Mouse (Mus musculus) layer of hippocampus, adult 9-11 months (tissue): ENCODE measurements around the gene Cpt1c.
"Not testable (repeated sequence)": the region's sequence is repeated elsewhere in the genome, so short reads cannot be mapped to it uniquely, and the experiment has no call there.

Source experiments
- DNase-seq: peaks from one replicate; pipeline ENCODE4 v3.0.0; 2022

Cpt1c gene

DNA sequence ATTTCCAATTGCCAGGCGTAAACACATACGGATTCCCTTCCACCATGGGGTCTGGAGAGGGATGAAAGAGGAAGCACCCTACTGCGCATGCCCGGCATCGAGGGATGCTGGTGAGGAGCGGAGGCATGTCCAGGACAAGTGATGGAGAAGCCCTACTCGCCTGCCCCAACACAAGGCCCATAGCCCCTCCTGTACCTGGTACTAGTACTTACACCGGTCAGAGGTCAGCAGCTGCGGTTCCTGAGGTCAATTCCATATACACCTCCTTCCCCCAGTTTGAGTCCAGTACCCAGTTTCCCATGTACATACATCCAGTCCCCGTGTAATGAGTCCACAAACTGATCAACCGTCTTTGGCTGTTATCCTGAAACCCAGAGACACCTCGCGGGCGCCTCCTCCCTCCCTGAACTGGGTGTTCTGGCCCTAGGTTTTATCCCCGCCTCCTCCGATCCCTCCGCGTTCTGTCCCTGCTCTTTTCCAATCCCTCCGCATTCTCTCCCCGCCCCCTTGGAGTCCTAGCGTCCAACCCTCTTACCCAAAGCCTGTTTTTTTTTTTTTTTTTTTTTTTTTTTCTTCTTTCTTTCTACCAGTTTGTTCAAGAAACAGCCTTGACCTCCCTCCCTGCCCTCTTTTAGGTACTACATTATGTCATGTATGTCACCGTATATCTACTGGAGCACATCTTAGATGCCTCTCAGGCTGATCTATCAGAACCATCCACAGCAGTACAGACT is at the start of gene Cpt1c:
TSS of gene Cpt1c (minus strand) at position 469 of the 734 bp plus-strand sequence.
- peak; percentile 88 for DNase-seq

DNA sequence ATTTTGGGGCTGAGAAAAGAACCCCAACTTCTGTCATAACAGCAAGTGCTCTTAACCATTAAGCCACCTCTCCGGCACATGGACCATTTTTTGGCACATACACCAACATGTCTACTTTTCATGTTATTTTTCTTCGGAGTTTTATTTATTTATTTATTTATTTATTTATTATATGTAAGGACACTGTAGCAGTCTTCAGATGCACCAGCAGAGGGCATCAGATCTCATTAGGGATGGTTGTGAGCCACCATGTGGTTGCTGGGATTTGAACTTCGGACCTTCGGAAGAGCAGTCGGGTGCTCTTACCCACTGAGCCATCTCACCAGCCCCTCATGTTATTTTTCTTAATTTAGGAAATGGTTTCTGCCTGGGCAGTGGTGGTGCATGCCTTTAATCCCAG is 49.1 kb upstream of the Cpt1c start:
- DNase-seq, result not testable (repeated sequence)

DNA sequence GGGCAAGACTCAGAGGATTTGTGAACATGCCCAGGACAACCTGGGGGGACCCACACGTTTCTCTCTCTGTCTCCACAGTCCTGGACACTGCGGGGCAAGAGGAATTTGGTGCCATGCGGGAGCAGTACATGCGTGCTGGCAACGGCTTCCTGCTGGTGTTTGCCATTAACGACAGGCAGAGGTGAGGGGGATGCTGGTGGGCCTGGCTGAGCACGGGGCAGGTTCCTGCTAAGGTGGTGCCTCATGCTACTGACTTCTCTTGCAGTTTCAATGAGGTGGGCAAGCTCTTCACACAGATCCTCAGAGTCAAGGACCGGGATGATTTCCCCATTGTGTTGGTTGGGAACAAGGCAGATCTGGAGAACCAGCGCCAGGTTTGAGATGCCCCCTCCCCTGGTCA is 45.6 kb upstream of the Cpt1c start:
- no peak for DNase-seq

DNA sequence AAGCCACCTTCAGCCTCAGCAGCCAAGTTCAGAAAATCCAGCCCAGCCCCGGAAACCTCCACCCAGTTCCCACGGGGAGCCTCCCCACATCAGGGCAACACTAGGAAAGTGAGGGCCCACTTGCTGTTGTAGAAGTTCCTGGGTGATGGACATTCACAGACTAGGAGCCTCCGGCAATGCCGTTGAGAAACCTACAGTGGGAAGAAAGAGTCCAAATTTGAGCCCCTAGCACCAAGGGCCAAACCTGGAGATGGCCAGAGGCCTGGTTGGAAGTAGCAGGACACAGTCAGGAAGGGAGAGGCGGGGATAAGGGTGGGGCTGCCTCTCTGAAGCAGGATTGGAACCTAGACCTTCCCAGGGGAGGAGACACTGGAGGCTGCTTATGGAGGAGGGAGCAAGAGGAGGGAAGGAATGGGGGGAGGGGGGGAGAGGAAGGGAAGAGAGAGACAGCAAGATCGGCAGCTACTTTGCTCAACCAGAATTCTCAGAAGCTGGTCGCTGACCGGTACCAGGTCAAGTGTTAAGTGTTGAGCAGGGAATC is 44.5 kb upstream of the Cpt1c start:
- no peak for DNase-seq

DNA sequence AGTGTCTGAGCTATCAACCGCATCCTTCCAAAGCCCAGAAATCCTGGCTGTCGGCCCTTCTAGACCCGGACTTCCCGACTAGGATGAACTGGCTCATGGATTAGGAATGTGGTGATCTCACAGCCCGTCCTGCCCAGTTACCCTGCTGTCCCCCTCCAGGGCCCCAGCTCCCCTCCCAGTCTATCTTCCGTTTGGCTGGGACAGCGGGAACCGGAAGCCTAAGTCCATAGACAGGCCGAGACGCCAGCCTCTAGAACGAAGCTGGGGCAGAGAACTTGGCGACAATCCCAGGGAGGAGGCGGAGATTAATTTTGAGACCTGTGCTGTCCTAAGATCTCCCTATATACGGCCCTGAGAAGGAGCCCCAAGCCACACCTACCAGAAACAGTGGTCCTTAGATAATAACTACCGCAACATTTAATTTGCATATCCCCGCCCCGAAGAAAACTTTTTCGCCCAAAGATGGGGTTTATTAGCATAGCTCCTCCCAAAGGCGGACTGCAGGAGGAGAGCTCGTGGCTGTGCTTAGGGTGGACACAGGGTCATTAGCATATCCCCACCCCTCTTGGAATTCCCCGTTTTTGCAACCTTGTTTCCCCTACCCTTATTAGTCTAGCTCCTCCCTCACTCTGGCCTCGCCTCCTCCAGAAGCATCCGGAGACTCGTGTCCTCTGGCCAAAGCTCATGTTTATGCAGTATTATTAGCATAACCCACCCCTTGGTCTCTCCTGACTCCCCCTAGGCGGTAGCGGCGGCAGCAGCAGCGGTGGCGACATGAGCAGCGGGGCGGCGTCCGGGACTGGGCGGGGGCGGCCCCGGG is 42.8 kb upstream of the Cpt1c start, which contains the start of gene Rras:
TSS of gene Rras (plus strand) at position 720 of the 820 bp plus-strand sequence.
- peak; percentile 96 for DNase-seq

DNA sequence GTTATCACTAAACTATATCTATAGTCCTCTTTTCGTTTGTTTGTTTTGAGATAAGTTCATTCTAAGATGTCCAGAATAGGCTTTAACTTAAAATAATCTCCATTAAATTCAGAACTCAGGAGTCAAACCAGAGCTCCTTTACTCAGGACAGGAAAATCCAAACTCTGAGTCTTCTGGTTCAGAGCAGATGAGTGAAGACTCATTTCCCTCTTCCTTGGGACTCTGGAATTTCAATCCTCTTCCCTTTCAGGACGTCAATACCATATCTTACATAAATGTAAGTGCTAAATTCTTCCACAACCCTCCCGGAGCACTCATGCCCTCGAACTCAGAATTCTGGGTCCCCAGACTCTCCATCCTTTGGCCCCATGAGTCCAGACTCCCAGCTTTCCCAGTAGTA is 42.1 kb upstream of the Cpt1c start:
- no peak for DNase-seq

DNA sequence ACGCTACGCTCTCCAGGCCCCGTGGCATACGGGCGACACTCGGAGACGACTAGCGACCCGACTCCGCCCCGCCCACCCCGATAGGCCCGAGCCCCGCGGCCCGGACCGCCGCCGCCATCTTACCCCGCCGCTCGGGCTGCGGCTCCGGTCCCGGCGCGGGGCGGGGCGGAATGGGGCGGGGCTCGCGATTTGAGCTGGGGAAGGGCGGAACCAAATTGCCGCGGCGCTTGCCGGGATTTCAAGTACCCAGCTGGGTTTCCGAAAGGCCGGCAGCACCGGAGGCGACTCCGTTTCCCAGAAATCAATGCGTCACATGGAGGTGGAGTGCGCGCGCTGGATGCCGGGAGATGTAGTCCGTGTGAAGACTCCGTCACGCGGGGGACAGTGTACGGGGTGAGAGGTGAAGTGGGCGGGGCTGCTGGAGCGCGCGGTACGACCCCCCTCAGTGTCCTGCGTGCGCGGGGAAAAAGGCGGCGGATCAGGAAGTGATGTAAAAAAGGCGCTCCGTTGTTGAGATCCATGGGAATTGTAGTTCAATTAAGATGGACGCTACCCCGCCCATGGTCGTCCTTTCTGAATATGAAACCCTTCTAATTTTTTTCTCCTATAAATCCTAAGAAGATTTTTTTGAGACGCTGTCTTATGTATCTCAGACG is 41.4 kb upstream of the Cpt1c start, which contains the start of gene Scaf1:
TSS of gene Scaf1 (minus strand) at position 407 of the 656 bp plus-strand sequence.
- DNase-seq, result peak; percentile 100

DNA sequence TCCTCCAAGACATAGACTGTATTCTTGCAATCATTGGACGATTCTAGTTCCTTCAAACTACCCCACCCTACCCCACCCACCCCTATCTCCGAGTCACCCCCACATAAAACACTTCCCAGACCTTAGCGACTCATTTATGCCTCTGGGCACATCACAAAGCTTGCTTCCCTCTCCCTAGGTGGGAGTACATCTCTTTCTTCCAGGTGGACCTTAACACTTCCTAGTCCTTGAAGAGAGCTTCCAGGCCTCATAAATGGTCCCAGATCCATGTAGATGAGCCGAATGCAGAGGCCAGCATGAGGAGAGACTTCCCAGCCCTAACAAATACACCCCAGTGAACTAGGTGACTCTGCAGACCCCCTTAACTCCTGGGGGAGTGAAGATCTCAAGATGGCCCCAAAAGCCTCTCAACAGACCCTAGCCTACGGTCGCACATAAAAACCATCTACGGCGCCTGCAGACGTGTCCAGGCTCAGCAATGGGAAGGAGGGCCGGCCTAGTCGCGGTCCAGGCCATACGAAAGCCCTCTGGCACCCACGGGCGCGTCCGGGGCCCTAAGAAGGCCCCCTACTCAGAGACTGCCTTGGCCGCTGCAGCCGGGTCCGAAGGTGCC is 40.8 kb upstream of the Cpt1c start:
- DNase-seq, result no peak

DNA sequence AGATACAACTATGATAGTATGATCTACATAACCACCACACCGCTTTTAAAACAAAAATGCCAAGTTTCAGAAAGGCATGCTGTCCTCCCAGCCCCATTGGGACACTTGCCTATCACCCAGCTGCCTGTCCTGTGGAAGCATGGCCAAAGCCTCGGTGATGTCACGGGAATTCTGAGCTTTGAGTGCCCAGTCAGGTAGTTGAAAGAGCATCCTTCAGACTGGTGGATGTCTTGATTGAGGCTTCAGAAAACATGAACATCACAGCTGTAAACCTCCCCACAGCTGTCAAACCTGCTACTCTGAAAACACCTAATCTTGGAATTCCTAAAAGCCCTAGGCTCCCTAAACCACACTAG is 39.4 kb upstream of the Cpt1c start:
- DNase-seq, result no peak

DNA sequence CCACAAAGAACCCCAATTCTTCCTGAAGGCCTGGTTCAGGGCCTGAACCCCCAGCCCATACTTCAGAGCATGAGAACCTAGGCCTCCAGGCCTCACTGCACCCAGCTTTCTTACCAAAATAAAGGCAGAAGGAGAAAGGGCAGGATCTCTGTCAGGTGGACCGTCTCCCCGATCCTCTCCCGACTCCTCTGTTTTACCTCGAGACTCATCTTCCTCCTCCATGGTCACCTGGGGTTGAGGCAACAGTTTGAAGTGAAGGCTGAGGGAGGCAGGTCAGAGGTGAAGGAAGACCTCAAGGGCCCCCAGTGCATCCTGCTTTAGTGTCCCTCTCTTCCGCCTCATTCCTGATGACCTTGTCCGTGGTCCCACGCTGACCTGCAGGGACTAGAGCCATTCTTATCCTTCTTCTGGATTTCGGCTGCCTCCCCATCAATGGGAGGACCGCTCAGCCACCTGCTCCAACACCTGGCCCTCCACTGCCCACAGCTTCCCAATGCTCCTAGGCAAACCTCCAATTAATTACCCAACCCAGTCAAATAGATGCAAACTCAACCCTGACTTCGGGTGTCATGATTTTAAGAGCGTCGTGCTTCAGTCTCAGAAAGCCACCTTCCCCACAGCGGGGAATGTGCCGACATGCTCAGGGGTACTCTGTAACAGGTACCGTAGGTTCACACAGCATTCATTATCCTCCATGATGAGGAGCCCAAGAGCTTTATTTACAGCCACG is 38.9 kb upstream of the Cpt1c start:
- no peak for DNase-seq

DNA sequence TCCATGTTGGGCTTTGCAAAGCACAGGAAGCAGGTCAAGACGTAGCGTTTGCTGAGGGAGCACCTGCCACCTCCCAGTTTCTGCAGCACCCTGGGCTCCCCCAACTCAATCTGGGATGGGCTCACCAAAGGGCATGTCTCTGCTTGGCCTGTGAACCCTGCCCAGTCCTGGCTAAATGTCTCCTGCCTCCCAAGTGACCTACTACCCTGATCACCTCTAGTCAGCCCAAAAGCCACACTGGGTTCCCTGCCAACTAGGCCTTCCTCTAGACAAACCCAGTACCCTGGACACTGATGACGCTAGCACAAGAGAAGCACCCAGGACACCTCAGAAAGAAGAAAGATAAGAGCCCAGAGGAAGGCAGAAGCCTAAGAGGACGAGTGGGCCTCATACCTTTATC is 38.2 kb upstream of the Cpt1c start:
- DNase-seq, result no peak

DNA sequence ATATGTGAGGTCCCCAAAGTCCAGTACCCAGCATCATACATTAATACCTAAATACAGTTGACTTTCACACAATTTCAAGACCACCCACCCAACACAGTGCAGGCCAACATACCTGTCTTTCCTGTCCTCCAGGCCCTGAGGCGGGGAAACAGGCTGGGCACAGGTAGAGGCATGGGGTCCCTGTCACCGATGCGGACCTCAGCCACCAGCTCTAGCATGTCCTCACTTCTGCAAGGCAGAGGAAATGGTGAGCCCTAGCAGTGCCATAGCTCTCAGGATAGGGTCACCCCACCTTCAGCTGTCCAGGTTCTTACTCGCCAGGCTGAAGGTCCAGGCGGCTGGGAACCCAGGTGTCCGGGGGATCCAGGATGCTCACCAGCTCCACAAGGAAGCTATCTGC is 37.4 kb upstream of the Cpt1c start:
- DNase-seq, result no peak

DNA sequence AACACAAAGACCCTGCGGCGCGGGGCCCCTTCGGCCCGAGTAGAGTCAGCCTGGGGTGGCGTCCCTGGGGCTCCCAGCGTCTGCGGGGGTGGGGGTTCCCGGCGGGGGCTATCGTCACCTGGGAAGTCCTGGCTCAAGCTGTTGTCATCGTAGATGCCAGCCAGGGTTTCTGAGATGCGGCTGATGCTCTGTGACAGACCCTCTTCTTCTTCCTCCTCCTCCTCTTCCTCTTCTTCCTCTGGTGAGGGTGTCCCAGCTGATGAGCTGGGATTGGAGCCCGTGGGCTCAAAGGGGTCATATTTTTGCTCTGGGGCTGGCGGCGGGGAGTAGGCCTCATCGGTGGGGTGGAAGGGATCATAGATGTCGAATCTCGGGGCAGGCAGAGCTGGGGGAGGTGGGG is 33.8 kb upstream of the Cpt1c start:
- DNase-seq, result no peak

DNA sequence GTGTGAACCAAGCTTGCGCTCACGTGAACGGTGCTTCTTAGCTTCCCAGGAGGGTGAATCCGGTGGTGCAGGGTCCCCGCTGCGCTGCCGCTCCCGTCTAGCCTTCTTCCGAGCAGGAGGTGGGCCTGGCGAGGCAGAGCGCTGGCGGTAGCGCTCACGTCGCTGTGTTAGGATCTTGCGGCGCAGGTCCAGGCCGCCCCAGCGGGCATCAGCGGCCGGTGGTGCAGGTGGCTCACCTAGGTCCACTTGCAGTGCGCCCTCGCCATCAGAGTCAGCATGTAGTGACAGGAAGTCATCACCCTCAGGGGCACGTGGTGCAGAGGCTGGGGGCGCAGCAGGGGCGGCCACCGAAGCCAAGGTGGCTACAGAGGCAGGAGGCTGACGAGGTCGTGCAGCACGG is 33.2 kb upstream of the Cpt1c start:
- no peak for DNase-seq

DNA sequence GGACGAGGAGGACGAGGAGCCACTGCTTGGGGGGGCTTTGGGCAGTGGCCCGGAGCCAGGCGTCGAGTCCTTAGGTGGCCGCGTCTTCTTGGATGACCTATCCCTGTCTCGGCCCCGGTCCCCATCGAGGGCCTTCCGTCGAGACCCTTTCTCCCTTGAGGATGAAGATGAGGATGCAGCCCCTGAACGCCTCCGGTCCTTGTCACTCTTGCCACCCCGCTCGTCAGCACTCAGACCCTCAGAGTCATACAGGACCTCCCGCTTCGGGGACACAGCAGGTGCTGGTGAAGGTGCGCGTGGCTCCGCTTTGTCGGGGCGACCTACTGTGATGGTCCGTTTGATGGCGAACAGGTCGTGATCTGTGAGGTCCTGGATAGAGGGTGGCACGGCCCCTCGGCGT is 32.5 kb upstream of the Cpt1c start:
- DNase-seq, result no peak

DNA sequence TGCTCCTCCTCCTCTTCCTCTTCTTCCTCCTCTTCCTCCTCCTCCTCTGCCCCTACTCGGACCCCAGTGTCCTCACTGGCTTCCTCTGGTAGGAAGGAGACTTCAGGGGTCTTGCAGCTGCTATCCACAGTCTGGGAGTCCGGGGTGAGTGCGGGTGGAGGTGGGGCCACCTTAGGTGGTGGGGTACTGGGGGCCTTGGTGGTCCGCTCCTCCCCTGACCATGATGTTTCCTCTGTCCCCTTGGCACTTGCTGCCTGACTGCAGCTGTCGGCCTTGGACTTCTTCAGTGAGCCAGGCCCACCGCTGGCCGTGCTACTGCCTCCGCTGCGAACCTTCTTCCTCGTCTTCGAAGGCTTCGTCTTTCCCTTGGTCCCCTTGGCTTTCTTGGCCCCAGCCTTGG is 31.9 kb upstream of the Cpt1c start:
- no peak for DNase-seq

DNA sequence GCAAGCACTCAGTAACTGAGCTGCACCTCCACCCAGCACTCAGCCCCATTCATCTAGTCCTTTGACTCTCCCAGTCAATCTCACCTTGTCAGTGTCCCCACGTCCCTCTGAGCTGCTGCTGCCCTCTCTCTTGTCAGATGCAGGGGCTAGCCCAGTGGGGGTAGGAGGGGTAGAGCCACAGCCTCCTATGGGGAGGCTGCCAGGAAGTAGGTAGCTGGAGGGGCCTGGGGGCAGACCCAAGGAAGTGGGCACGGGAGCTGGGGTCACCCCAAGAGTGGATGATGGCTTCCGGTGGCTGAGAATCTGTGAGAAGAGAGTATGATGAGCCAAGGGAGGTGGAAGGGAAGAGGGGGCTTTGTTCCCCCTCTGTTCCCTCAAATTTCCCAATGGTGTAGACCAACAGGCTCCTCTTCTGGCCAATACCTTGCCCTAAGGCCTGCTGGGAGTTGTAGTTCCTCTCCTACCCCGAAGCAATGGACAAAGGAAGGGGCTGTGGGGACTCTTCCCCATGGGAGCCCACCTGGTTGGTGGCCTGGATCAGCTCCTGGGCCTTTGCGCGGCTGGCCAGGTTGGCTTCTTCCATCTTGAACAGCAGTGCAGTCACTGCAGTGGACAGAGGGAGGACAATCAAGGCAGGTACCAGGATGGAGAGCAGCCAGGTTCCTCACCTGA is 30.8 kb upstream of the Cpt1c start:
- DNase-seq, result no peak

DNA sequence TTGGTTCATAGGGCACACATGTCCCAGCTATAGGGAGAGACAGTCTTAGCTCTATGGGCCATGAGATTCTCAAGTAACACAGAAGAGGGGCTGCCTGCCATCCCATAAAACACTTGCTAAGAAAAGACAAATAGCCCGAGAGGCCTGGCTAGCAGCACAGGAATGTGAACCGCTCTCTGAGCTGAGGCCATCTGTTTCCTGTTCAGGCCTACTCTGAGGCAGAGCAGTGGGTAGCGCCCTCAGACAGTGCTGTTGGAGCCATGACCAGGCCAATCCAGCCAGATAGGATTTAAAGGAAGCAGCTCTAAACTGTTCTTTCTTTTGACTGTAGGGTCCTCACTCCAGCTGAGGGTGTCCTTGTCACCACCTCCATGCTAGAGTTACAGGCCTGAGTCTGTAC is 29.9 kb upstream of the Cpt1c start:
- DNase-seq, result no peak

DNA sequence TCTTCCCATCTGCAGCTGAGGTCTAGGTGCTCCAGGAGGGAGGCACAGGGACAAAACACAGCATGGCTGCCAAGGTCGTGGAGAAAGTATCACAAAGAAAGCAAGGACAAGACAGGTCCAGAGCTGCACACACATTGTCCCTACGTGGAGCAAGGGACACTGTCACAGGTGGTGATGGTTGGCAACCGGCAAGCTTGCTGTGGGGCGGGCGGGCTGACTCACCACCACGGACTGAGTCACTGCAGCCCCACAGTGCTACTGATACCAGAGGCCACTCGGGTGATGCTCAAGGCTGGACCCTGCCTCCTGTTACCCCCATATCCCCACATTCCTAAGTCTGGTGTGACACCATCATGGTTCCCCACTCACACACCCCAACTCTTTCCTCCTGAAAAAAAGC is 27.8 kb upstream of the Cpt1c start:
- no peak for DNase-seq

DNA sequence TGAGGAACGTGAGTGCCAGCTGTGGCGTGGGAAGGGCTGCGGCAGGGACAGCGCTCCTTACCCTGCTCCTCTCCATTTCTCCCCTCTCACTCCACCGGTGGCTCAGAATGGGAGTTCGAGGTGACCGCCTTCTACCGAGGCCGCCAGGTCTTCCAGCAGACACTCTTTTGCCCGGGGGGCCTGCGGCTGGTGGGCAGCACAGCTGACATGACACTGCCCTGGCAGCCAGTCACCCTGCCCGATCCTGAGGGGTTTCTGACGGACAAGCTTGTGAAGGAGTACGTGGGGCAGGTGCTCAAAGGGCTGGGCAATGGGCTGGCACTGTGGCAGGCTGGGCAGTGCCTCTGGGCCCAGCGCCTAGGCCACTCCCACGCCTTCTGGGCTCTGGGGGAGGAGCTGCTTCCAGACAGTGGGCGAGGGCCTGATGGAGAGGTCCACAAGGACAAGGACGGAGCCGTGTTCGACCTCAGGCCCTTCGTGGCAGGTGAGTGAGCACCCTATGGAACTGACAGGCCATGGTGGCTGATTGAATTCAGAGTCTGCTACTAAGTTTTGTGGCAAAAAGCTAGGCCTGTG is 26.0 kb upstream of the Cpt1c start:
- no peak for DNase-seq

DNA sequence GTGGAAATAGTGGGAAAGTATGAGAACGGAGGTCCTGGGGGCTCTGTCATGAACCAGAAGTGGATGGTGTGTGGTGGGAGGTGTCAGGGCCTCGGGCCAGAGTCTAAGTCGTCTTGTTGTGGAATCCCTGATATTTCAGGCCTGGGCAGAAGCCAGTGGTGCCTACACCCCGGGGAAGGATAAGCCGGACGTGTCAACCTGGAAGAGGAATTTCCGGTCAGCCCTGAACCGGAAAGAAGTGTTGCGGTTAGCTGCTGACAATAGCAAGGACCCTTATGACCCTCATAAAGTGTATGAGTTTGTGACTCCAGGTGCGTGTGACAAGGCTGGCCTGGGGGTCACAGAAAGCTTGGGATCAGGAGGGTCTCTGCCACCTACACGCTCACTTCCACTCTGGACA is 25.1 kb upstream of the Cpt1c start:
- DNase-seq, result no peak
